Mouse (Mus musculus) embryonic facial prominence, embryonic 11.5 days (tissue): ENCODE measurements at regions not wholly inside any gene's neighbourhood (a gene's known extent, or its start where the extent isn't known, plus 50 kb on each side); places are given as distances from the start of the nearest gene placed in this dataset.

Source experiments
- ATAC-seq: fragments of 200-750 bp; cut with Nextera tagmentation; replicated peaks from 2 replicates; pipeline ENCODE4 v1.8.0; 2017; ENCODE audit warnings: low read depth; ENCODE audit not compliant: insufficient number of reproducible peaks, low FRiP score, low TSS enrichment
- DNase-seq: peaks from one replicate; pipeline ENCODE4 v3.0.0-alpha.2; 2015; ENCODE audit warnings: low spot score
- H3K27ac ChIP-seq: fragments of 300-500 bp; sonication (generic); replicated peaks from 2 replicates; pipeline ENCODE4 v1.5.1; 2014; ENCODE audit warnings: mild to moderate bottlenecking, low read depth, low read length, control low read depth
- H3K27me3 ChIP-seq: fragments of 300-500 bp; sonication (generic); 2 replicates; pipeline ENCODE4 v1.6.1; 2014; ENCODE audit warnings: mild to moderate bottlenecking, low read length, moderate library complexity, mixed read lengths; ENCODE audit not compliant: control insufficient read depth, insufficient read depth
- H3K36me3 ChIP-seq: fragments of 300-500 bp; sonication (generic); replicated peaks from 2 replicates; pipeline ENCODE4 v1.6.1; 2014; ENCODE audit warnings: low read depth, mild to moderate bottlenecking, low read length, moderate library complexity, mixed read lengths; ENCODE audit not compliant: control insufficient read depth, insufficient read depth
- H3K4me1 ChIP-seq: fragments of 300-500 bp; sonication (generic); 2 replicates; pipeline ENCODE4 v1.6.1; 2014; ENCODE audit warnings: low read length, mixed read lengths; ENCODE audit not compliant: control insufficient read depth, insufficient read depth
- H3K4me2 ChIP-seq: fragments of 300-500 bp; sonication (generic); 2 replicates; pipeline ENCODE4 v1.6.1; 2014; ENCODE audit warnings: low read depth, mild to moderate bottlenecking, control low read depth, low read length, moderate library complexity
- H3K4me3 ChIP-seq: fragments of 300-500 bp; sonication (generic); 2 replicates; pipeline ENCODE4 v1.5.1; 2014; ENCODE audit warnings: low read depth, low read length, control low read depth
- H3K9ac ChIP-seq: fragments of 300-500 bp; sonication (generic); replicated peaks from 2 replicates; pipeline ENCODE4 v1.6.1; 2014; ENCODE audit warnings: mild to moderate bottlenecking, control low read depth, low read length
- H3K9me3 ChIP-seq: fragments of 300-500 bp; sonication (generic); replicated peaks from 2 replicates; pipeline ENCODE4 v1.6.1; 2016; ENCODE audit warnings: mild to moderate bottlenecking, low read length, inconsistent platforms, mixed read lengths; ENCODE audit not compliant: control insufficient read depth
- WGBS: fragments of 180-500 bp; shearing (Covaris S2); extraction: QIAGEN DNeasy Blood & Tissue Kit; methylation state at CpG from one replicate; pipeline ENCODE4 v1.1.7; 2014; 5-methylcytosine and 5-hydroxymethylcytosine counted together

DNA sequence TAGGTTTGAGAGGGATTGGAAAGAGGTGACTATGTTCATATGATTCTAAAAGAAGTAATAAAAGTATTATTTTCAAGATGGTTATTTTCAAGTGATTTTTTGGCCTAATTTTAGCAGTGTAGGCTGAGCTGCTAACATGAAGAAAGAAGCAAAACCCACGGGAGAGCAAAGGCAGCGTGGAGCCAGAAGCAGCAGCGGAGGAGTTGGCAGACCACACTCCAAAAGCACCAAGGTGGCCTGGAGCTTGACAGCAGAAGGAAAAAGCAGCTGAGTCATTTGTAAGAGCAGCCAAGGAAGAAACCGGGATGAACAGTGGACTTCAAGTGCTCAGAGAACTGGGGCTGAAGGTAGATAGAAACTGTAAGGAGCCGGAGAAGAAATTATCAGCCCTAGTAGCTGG is 55.9 kb downstream of the Hdgfl1 start:
- Histone ChIP-seq H3K4me1 (no peaks in the 10 kb centered on the region), H3K27me3 (no peaks in the 10 kb centered on the region), H3K36me3 (no peaks in the 10 kb centered on the region), H3K4me2 (no peak overlapping the region), H3K9me3 (no peaks in the 10 kb centered on the region), H3K27ac (no peak overlapping the region), H3K4me3 (no peak overlapping the region), H3K9ac (no peak overlapping the region)
- DNase-seq, result no peak
- 87% methylated on average over 5 of the region's 5 CpGs for WGBS
- no peak for ATAC-seq

DNA sequence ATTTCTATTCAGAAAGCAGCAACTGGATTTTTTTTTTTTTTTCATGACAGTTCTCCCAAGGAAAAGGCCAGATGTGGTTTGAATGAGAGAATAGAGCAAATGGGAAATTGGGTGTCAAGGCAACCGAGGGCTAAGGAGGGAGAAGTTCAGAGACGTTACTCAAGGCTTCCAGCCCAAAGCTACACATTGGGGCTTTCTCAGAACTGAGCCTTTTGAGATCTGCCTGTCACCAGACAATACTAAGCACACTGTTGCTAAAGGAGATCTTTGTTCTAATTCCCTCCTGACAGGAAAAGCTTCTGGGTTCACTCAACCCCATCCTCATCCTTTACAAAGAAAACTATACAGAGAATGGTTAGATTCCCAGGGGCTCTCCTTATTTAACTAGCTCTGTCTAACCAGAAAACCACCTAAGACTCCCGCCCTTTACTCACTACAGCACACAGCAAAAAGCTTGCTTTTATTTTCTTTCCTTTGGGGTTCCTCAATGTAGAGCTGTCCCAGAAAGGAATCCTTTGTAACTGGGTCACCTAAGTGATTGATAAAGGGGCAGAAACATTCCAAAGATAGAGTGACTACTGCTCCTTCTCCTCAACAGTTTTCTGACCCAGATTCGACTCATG is 70.8 kb downstream of the Hdgfl1 start:
- H3K9ac ChIP-seq, result no peak overlapping the region
- no peak overlapping the region for H3K4me2 ChIP-seq
- H3K4me3 ChIP-seq, result no peak overlapping the region
- DNase-seq (no peak), ATAC-seq (peak; percentile 39; the same call in 1 of the 2 replicates)
- H3K4me1 ChIP-seq, result no peaks in the 10 kb centered on the region
- no peaks in the 10 kb centered on the region for H3K36me3 ChIP-seq
- 38% methylated on average over 4 of the region's 4 CpGs for WGBS
- H3K27ac ChIP-seq, result no peak overlapping the region
- no peaks in the 10 kb centered on the region for H3K27me3 ChIP-seq
- H3K9me3 ChIP-seq, result no peaks in the 10 kb centered on the region

DNA sequence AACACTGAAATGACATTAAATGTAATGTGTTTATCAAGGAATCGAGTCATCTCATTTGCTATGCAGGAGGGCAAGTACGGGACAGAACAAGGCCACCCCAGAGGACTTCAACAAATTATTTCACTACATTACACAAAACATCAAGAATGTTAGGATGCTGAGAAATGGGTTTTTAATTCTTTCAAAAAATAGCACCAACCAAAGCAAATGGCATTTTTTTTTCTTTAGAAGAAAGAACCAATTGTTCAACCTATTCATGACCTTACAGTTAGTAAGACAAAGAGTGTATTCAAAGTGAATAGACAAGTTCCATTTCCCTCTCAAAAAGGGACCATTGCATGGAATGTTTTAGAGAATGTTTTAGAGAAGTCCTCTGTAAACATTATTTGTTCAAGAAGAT is 110.5 kb downstream of the Hdgfl1 start:
- ATAC-seq (no peak), DNase-seq (no peak)
- no peaks in the 10 kb centered on the region for H3K27me3 ChIP-seq
- H3K4me2 ChIP-seq, result no peak overlapping the region
- H3K9me3 ChIP-seq, result no peaks in the 10 kb centered on the region
- H3K4me3 ChIP-seq, result no peak overlapping the region
- no peaks in the 10 kb centered on the region for H3K4me1 ChIP-seq
- no peak overlapping the region for H3K9ac ChIP-seq
- H3K27ac ChIP-seq, result no peak overlapping the region
- H3K36me3 ChIP-seq, result no peaks in the 10 kb centered on the region
- 60% methylated on average over 2 of the region's 2 CpGs for WGBS

DNA sequence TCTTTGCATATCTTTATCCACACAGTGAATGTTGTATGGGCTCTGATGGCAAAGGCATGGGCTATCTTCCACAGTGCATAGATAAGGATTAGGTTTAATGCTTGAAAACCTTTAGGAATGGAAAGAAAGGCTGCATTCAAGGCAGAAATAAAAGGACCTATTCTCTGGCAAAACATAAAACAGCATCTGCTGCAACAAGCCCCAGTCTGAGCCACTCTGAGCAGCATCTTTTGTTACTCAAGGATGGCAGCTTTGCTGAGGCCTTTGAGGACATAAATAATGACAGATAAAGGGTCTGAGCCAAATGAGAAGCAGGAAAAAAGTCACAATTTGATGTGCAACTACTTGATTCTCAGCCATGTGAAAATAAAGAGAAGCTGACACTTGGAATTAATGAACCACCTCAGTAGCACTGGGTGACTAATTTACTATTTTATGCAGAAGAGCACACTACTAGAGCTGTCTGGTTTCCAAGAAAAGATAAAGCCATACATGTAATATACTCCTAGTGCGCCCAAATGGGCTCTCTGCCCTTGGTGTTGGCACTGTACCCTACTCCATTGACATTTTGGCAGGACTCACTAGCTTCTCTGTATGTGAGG is 112.9 kb downstream of the Hdgfl1 start:
- H3K27me3 ChIP-seq, result no peaks in the 10 kb centered on the region
- ATAC-seq, result 0 out of 2 replicates have a peak, but pooled peaks have one; percentile 29
- no peak overlapping the region for H3K4me3 ChIP-seq
- no peaks in the 10 kb centered on the region for H3K36me3 ChIP-seq
- no peak overlapping the region for H3K9ac ChIP-seq
- no peak for DNase-seq
- no peak overlapping the region for H3K4me2 ChIP-seq
- no peaks in the 10 kb centered on the region for H3K4me1 ChIP-seq
- no peak overlapping the region for H3K27ac ChIP-seq
- no peaks in the 10 kb centered on the region for H3K9me3 ChIP-seq
- 68% methylated on average over 1 of the region's 1 CpGs for WGBS
